Mouse (Mus musculus): ENCODE results near the gene Ece1. TPM values are rescaled to one million over a fixed set of nuclear protein-coding genes. Genes with fewer than 3 reads are reported as not detected.
A peak's percentile ranks its signal among the peaks of the same experiment; 100 is the strongest.

The Ece1 gene
- 48.6 and 59.9 TPM in 2 replicates for polyA plus RNA-seq (2015; fragmentation: Nextera tagmentation; extraction: Ambion mirVana)

- Histone ChIP-seq H3K4me2 (ENCODE audit: low read depth, low read length) (peak within 1 kb of the TSS; percentile 68), H3K27ac (ENCODE audit: low read length) (peak within 1 kb of the TSS; percentile 90), H3K9ac (ENCODE audit: low read length) (peak within 1 kb of the TSS; percentile 94), H3K4me1 (ENCODE audit: control insufficient read depth, insufficient read depth, low read length) (peaks cover 44% of the 10 kb centered on the region), H3K27me3 (ENCODE audit: control insufficient read depth, insufficient read depth, low read length) (no peaks in the 10 kb centered on the region), H3K4me3 (replicated peaks; ENCODE audit: low read length) (peak within 1 kb of the TSS; percentile 92), H3K9me3 (replicated peaks; ENCODE audit: control insufficient read depth, low read length) (no peaks in the 10 kb centered on the region), H3K36me3 (ENCODE audit: control insufficient read depth, insufficient read depth, low read length) (no peaks in the 10 kb centered on the region)
- ATAC-seq (ENCODE audit: insufficient read depth, low FRiP score): peak; percentile 94
- WGBS: under 1% methylated on average over 37 of the region's 37 CpGs
Measured at GRCm38 (mm10) chr4:137862019-137862418, at the start of gene Ece1. TSS of gene Ece1 (plus strand) at chr4:137862237.

GRCm38 (mm10) chr4:137812946-137813708 is 48.9 kb upstream of the Ece1 start:
- H3K27ac ChIP-seq (ENCODE audit: low read length): no peak overlapping the region
- ATAC-seq (ENCODE audit: insufficient read depth, low FRiP score): no peak
- no peak overlapping the region for H3K9ac ChIP-seq (ENCODE audit: low read length)
- no peaks in the 10 kb centered on the region for H3K9me3 ChIP-seq (replicated peaks; ENCODE audit: control insufficient read depth, low read length)
- WGBS: 66% methylated on average over 13 of the region's 13 CpGs
- H3K36me3 ChIP-seq (ENCODE audit: control insufficient read depth, insufficient read depth, low read length): no peaks in the 10 kb centered on the region
- no peaks in the 10 kb centered on the region for H3K27me3 ChIP-seq (ENCODE audit: control insufficient read depth, insufficient read depth, low read length)
- no peak overlapping the region for H3K4me2 ChIP-seq (ENCODE audit: low read depth, low read length)
- no peak overlapping the region for H3K4me3 ChIP-seq (replicated peaks; ENCODE audit: low read length)
- H3K4me1 ChIP-seq (ENCODE audit: control insufficient read depth, insufficient read depth, low read length): 0 out of 2 replicates have a peak, but pooled peaks cover 3% of the 10 kb centered on the region

GRCm38 (mm10) chr4:137814140-137814539 is 47.9 kb upstream of the Ece1 start:
- Histone ChIP-seq H3K9me3 (replicated peaks; ENCODE audit: control insufficient read depth, low read length) (no peaks in the 10 kb centered on the region), H3K36me3 (ENCODE audit: control insufficient read depth, insufficient read depth, low read length) (no peaks in the 10 kb centered on the region), H3K27me3 (ENCODE audit: control insufficient read depth, insufficient read depth, low read length) (no peaks in the 10 kb centered on the region), H3K4me3 (replicated peaks; ENCODE audit: low read length) (no peak overlapping the region), H3K4me2 (ENCODE audit: low read depth, low read length) (no peak overlapping the region), H3K27ac (ENCODE audit: low read length) (no peak overlapping the region), H3K4me1 (ENCODE audit: control insufficient read depth, insufficient read depth, low read length) (0 out of 2 replicates have a peak, but pooled peaks cover 3% of the 10 kb centered on the region), H3K9ac (ENCODE audit: low read length) (no peak overlapping the region)
- WGBS: 79% methylated on average over 7 of the region's 7 CpGs
- no peak for ATAC-seq (ENCODE audit: insufficient read depth, low FRiP score)

- Histone ChIP-seq H3K4me1 (ENCODE audit: control insufficient read depth, insufficient read depth, low read length) (0 out of 2 replicates have a peak, but pooled peaks cover 3% of the 10 kb centered on the region), H3K4me2 (ENCODE audit: low read depth, low read length) (no peak overlapping the region), H3K36me3 (ENCODE audit: control insufficient read depth, insufficient read depth, low read length) (no peaks in the 10 kb centered on the region), H3K9me3 (replicated peaks; ENCODE audit: control insufficient read depth, low read length) (peaks cover 4% of the 10 kb centered on the region; the same call in 1 of the 2 replicates), H3K27ac (ENCODE audit: low read length) (no peak overlapping the region), H3K9ac (ENCODE audit: low read length) (no peak overlapping the region), H3K27me3 (ENCODE audit: control insufficient read depth, insufficient read depth, low read length) (no peaks in the 10 kb centered on the region), H3K4me3 (replicated peaks; ENCODE audit: low read length) (no peak overlapping the region)
- 72% methylated on average over 3 of the region's 3 CpGs for WGBS
- ATAC-seq (ENCODE audit: insufficient read depth, low FRiP score): no peak
Measured at GRCm38 (mm10) chr4:137815473-137815872, 46.6 kb upstream of the Ece1 start.

GRCm38 (mm10) chr4:137816216-137816615 is 45.8 kb upstream of the Ece1 start:
- Histone ChIP-seq H3K36me3 (ENCODE audit: control insufficient read depth, insufficient read depth, low read length) (no peaks in the 10 kb centered on the region), H3K4me1 (ENCODE audit: control insufficient read depth, insufficient read depth, low read length) (0 out of 2 replicates have a peak, but pooled peaks cover 2% of the 10 kb centered on the region), H3K9me3 (replicated peaks; ENCODE audit: control insufficient read depth, low read length) (peaks cover 4% of the 10 kb centered on the region; the same call in 1 of the 2 replicates), H3K27ac (ENCODE audit: low read length) (no peak overlapping the region), H3K4me3 (replicated peaks; ENCODE audit: low read length) (no peak overlapping the region), H3K27me3 (ENCODE audit: control insufficient read depth, insufficient read depth, low read length) (no peaks in the 10 kb centered on the region), H3K9ac (ENCODE audit: low read length) (no peak overlapping the region), H3K4me2 (ENCODE audit: low read depth, low read length) (no peak overlapping the region)
- 66% methylated on average over 7 of the region's 7 CpGs for WGBS
- no peak for ATAC-seq (ENCODE audit: insufficient read depth, low FRiP score)

- Histone ChIP-seq H3K27me3 (ENCODE audit: control insufficient read depth, insufficient read depth, low read length) (no peaks in the 10 kb centered on the region), H3K36me3 (ENCODE audit: control insufficient read depth, insufficient read depth, low read length) (no peaks in the 10 kb centered on the region), H3K4me2 (ENCODE audit: low read depth, low read length) (no peak overlapping the region), H3K4me1 (ENCODE audit: control insufficient read depth, insufficient read depth, low read length) (no peaks in the 10 kb centered on the region), H3K9me3 (replicated peaks; ENCODE audit: control insufficient read depth, low read length) (peaks cover 4% of the 10 kb centered on the region; the same call in 1 of the 2 replicates), H3K27ac (ENCODE audit: low read length) (no peak overlapping the region), H3K9ac (ENCODE audit: low read length) (no peak overlapping the region), H3K4me3 (replicated peaks; ENCODE audit: low read length) (no peak overlapping the region)
- no peak for ATAC-seq (ENCODE audit: insufficient read depth, low FRiP score)
- WGBS: 77% methylated on average over 3 of the region's 3 CpGs
Measured at GRCm38 (mm10) chr4:137818341-137818740, 43.7 kb upstream of the Ece1 start.

GRCm38 (mm10) chr4:137819487-137819886 is 42.5 kb upstream of the Ece1 start:
- Histone ChIP-seq H3K9me3 (replicated peaks; ENCODE audit: control insufficient read depth, low read length) (peaks cover 4% of the 10 kb centered on the region; the same call in 1 of the 2 replicates), H3K9ac (ENCODE audit: low read length) (no peak overlapping the region), H3K4me2 (ENCODE audit: low read depth, low read length) (no peak overlapping the region), H3K4me1 (ENCODE audit: control insufficient read depth, insufficient read depth, low read length) (no peaks in the 10 kb centered on the region), H3K4me3 (replicated peaks; ENCODE audit: low read length) (no peak overlapping the region), H3K27me3 (ENCODE audit: control insufficient read depth, insufficient read depth, low read length) (no peaks in the 10 kb centered on the region), H3K36me3 (ENCODE audit: control insufficient read depth, insufficient read depth, low read length) (no peaks in the 10 kb centered on the region), H3K27ac (ENCODE audit: low read length) (no peak overlapping the region)
- no peak for ATAC-seq (ENCODE audit: insufficient read depth, low FRiP score)
- 84% methylated on average over 2 of the region's 2 CpGs for WGBS

- peaks cover 4% of the 10 kb centered on the region; the same call in 1 of the 2 replicates for H3K9me3 ChIP-seq (replicated peaks; ENCODE audit: control insufficient read depth, low read length)
- no peak overlapping the region for H3K4me3 ChIP-seq (replicated peaks; ENCODE audit: low read length)
- no peak overlapping the region for H3K4me2 ChIP-seq (ENCODE audit: low read depth, low read length)
- no peaks in the 10 kb centered on the region for H3K4me1 ChIP-seq (ENCODE audit: control insufficient read depth, insufficient read depth, low read length)
- no peaks in the 10 kb centered on the region for H3K36me3 ChIP-seq (ENCODE audit: control insufficient read depth, insufficient read depth, low read length)
- H3K27ac ChIP-seq (ENCODE audit: low read length): no peak overlapping the region
- H3K27me3 ChIP-seq (ENCODE audit: control insufficient read depth, insufficient read depth, low read length): no peaks in the 10 kb centered on the region
- H3K9ac ChIP-seq (ENCODE audit: low read length): no peak overlapping the region
- WGBS: 25% methylated on average over 3 of the region's 3 CpGs
- ATAC-seq (ENCODE audit: insufficient read depth, low FRiP score): peak; percentile 33; the same call in 1 of the 2 replicates
Measured at GRCm38 (mm10) chr4:137820721-137821120, 41.3 kb upstream of the Ece1 start.

- ATAC-seq (ENCODE audit: insufficient read depth, low FRiP score): no peak
- WGBS: 89% methylated on average over 5 of the region's 5 CpGs
- no peaks in the 10 kb centered on the region for H3K4me1 ChIP-seq (ENCODE audit: control insufficient read depth, insufficient read depth, low read length)
Measured at GRCm38 (mm10) chr4:137822537-137822936, 39.5 kb upstream of the Ece1 start.

More at GRCm38 (mm10) chr4:137822537-137822936, 39.5 kb upstream of the Ece1 start:
- Histone ChIP-seq H3K4me2 (ENCODE audit: low read depth, low read length) (no peak overlapping the region), H3K27ac (ENCODE audit: low read length) (no peak overlapping the region), H3K9ac (ENCODE audit: low read length) (no peak overlapping the region), H3K9me3 (replicated peaks; ENCODE audit: control insufficient read depth, low read length) (peaks cover 4% of the 10 kb centered on the region; the same call in 1 of the 2 replicates), H3K27me3 (ENCODE audit: control insufficient read depth, insufficient read depth, low read length) (no peaks in the 10 kb centered on the region), H3K36me3 (ENCODE audit: control insufficient read depth, insufficient read depth, low read length) (no peaks in the 10 kb centered on the region), H3K4me3 (replicated peaks; ENCODE audit: low read length) (no peak overlapping the region)

Data from stomach, embryonic 16.5 days (tissue).